Mouse (Mus musculus) liver, embryonic 14.5 days (tissue): ENCODE measurements around the gene Herpud1.

Source experiments
- CTCF ChIP-seq: IDR thresholded peaks from 2 replicates; pipeline ENCODE4 v1.5.1; 2016; ENCODE audit warnings: antibody characterized with exemption, low read depth, control low read depth
- EP300 ChIP-seq: IDR thresholded peaks from 2 replicates; pipeline ENCODE4 v1.6.1; 2016; ENCODE audit warnings: antibody characterized with exemption, low read depth

GRCm38 (mm10) chr8:94354069-94354531 is 32.1 kb upstream of the Herpud1 start:
- TF ChIP-seq EP300, result no peak
- TF ChIP-seq CTCF, result no peak
